Mouse (Mus musculus): ENCODE data around the gene Spag9. TPM values are rescaled to one million over a fixed set of nuclear protein-coding genes. Genes with fewer than 3 reads are reported as not detected.

The Spag9 gene
- total and polyA plus RNA-seq, 3 experiments = 23.9 to 155 (median 131) TPM

DNA sequence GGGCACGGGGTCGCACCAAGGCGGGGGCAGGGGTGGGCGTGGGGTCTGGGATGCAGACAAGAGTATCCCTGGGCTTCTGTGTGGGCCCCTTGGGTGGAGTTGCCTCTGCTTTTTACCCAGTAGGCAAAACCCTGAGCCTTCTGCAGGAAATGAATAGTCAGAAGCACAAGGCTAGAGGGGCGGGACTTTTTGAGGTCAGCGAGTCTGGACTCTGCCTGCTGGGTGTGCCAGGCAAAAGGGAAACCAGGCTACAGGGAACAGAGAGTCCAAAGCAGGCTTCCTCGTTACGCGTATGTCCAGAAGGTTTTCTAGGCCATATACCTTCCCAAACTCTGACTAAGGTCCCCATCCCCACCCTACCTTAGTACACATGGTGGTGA lies 165.4 kb downstream of the Spag9 start:
- Histone ChIP-seq H3K27me3 (ENCODE audit: control insufficient read depth, insufficient read depth, low read length) (no peaks in the 10 kb centered on the region), H3K79me2 (replicated peaks; ENCODE audit: control insufficient read depth, insufficient read depth, low read length) (no peaks in the 10 kb centered on the region), H3K4me1 (ENCODE audit: control insufficient read depth, insufficient read depth, low read length) (peaks cover 16% of the 10 kb centered on the region), H3K4me3 (no peak overlapping the region), H3K9ac (ENCODE audit: low read depth, low read length) (peak overlapping the region; percentile 58), H3K36me3 (ENCODE audit: control insufficient read depth, insufficient read depth, low read length) (no peaks in the 10 kb centered on the region), H3K27ac (peak overlapping the region; percentile 58)
- TF ChIP-seq EP300 (IDR thresholded peaks at IDR 0.05; ENCODE audit: insufficient read depth, low read depth, low read length) = 0 out of 2 replicates have a peak, but pooled peaks have one; percentile 16
- peak; percentile 73 for TF ChIP-seq POLR2A (IDR thresholded peaks at IDR 0.05; ENCODE audit: insufficient read depth, low read depth, low read length)
- no peak for TF ChIP-seq CTCF (IDR thresholded peaks at IDR 0.05)
- DNase-seq = peak; percentile 49 to 71
- intact Hi-C loops (cut with DNase I) = loop anchor here (2.0 kb wide), 1 partner anchor 48 kb away; no protein-coding TSS in a partner anchor
- WGBS = 15% methylated on average over 9 of the region's 9 CpGs

DNA sequence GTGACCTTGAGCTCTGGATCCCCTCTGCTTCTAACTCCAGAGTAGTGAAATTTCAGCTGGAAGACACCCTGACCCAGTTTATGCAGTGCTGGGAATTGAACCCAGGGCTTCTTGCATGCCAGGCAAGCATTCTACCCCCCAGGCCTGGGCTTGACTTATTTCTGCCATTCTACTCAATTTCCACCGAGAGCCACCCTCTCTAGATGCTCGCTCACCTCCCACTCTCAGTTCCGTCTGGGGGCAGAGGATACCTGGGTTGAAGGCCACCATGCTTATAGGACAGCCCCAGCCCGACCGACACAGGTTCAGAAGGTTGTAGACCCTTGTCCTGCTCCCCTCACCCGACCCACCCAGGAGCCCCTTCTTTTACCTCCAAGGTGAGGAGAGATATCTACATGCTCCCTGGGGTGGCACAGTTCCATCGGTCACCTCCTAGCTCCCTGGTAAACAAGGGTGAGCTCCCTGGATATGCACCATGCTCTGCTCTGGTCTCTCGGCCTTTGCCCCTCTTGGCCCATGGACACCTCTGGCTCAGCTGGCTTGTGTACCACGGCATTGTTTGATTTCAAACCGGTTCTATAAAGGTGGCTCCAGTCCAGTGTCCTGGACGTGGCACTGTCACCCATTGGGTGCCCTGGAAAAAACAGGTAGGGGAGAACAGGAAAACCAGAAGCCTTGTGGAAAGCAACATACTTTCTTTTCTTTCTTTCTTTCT lies 166.1 kb downstream of the Spag9 start:
- intact Hi-C loops (cut with DNase I) = loop anchor here (2.0 kb wide), 1 partner anchor 47 kb away; no protein-coding TSS in a partner anchor
- DNase-seq = no peak
- no peak for TF ChIP-seq EP300 (IDR thresholded peaks at IDR 0.05; ENCODE audit: insufficient read depth, low read depth, low read length)
- TF ChIP-seq POLR2A (IDR thresholded peaks at IDR 0.05; ENCODE audit: insufficient read depth, low read depth, low read length) = no peak
- TF ChIP-seq CTCF (IDR thresholded peaks at IDR 0.05) = no peak
- H3K79me2 ChIP-seq (replicated peaks; ENCODE audit: control insufficient read depth, insufficient read depth, low read length) = no peaks in the 10 kb centered on the region
- peaks cover 16% of the 10 kb centered on the region for H3K4me1 ChIP-seq (ENCODE audit: control insufficient read depth, insufficient read depth, low read length)
- H3K36me3 ChIP-seq (ENCODE audit: control insufficient read depth, insufficient read depth, low read length) = no peaks in the 10 kb centered on the region
- H3K9ac ChIP-seq (ENCODE audit: low read depth, low read length) = no peak overlapping the region
- no peak overlapping the region for H3K4me3 ChIP-seq
- peak overlapping the region; percentile 58 for H3K27ac ChIP-seq
- H3K27me3 ChIP-seq (ENCODE audit: control insufficient read depth, insufficient read depth, low read length) = no peaks in the 10 kb centered on the region
- WGBS = 82% methylated on average over 11 of the region's 11 CpGs

DNA sequence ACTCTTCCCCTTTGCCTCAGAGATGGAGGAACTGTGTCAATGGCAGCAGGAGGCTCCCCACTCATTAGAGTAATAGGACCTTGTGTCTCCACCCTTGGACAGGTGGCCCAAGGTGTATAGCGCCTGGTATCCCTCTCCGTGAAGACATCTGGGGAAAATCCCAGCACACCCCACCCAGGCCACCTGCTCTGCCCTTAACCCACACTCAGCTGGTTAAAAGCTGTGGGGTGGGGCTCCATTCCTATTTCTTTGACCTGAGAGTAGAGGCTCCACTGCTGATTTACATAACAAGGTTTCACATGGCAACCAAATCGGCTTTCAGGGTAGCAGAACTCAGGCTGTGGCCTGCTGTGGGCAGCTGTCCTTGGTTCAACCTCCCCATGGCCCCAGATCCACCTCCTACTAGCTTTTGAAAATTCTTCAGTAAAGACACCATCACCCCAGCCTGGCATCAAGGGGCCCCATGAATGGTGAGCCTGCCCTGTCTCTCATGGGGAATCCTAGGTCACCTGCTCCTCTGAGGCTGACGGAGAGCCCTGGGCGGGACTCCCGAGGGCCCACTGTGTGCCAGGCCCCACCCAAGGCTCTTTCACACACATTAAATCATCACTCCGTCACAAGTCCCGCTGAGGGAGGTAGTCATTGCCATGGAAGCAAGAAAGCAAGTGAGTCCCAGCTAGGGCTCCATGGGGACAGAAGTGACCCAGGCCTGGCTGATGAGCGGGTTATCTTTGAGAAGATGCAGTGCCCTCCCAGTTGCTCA lies 167.3 kb downstream of the Spag9 start:
- intact Hi-C loops (cut with DNase I) = no loop called here
- H3K9ac ChIP-seq (ENCODE audit: low read depth, low read length) = no peak overlapping the region
- H3K36me3 ChIP-seq (ENCODE audit: control insufficient read depth, insufficient read depth, low read length) = no peaks in the 10 kb centered on the region
- H3K27me3 ChIP-seq (ENCODE audit: control insufficient read depth, insufficient read depth, low read length) = no peaks in the 10 kb centered on the region
- no peak for DNase-seq
- no peak for TF ChIP-seq POLR2A (IDR thresholded peaks at IDR 0.05; ENCODE audit: insufficient read depth, low read depth, low read length)
- no peak for TF ChIP-seq EP300 (IDR thresholded peaks at IDR 0.05; ENCODE audit: insufficient read depth, low read depth, low read length)
- no peak for TF ChIP-seq CTCF (IDR thresholded peaks at IDR 0.05)
- no peak overlapping the region for H3K27ac ChIP-seq
- 87% methylated on average over 9 of the region's 9 CpGs for WGBS
- H3K4me1 ChIP-seq (ENCODE audit: control insufficient read depth, insufficient read depth, low read length) = peaks cover 16% of the 10 kb centered on the region
- H3K4me3 ChIP-seq = no peak overlapping the region
- no peaks in the 10 kb centered on the region for H3K79me2 ChIP-seq (replicated peaks; ENCODE audit: control insufficient read depth, insufficient read depth, low read length)

DNA sequence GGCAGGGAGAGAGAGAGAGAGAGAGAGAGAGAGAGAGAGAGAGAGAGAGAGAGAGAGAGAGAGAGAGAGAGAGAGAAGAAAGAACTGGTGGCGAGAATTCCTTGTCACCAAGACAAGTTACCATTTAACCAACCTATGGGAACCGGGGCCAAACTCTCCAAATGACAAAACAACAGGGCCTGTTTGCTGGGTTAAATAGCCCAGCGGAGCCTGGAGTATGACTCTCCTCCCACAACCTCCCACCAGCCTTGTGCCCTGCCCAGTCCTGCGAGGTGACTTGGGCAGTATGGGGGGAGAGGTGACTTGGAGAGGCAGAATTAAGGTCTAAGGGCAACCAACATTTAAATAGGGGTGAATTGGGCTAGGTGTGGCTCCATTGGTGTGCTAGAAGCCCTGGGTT lies 169.9 kb downstream of the Spag9 start:
- H3K79me2 ChIP-seq (replicated peaks; ENCODE audit: control insufficient read depth, insufficient read depth, low read length) = no peaks in the 10 kb centered on the region
- intact Hi-C loops (cut with DNase I) = no loop called here
- no peak overlapping the region for H3K9ac ChIP-seq (ENCODE audit: low read depth, low read length)
- DNase-seq = no peak
- H3K4me3 ChIP-seq = no peak overlapping the region
- H3K36me3 ChIP-seq (ENCODE audit: control insufficient read depth, insufficient read depth, low read length) = no peaks in the 10 kb centered on the region
- H3K27ac ChIP-seq = no peak overlapping the region
- TF ChIP-seq CTCF (IDR thresholded peaks at IDR 0.05) = no peak
- no peak for TF ChIP-seq EP300 (IDR thresholded peaks at IDR 0.05; ENCODE audit: insufficient read depth, low read depth, low read length)
- TF ChIP-seq POLR2A (IDR thresholded peaks at IDR 0.05; ENCODE audit: insufficient read depth, low read depth, low read length) = no peak
- peaks cover 6% of the 10 kb centered on the region for H3K4me1 ChIP-seq (ENCODE audit: control insufficient read depth, insufficient read depth, low read length)
- no peaks in the 10 kb centered on the region for H3K27me3 ChIP-seq (ENCODE audit: control insufficient read depth, insufficient read depth, low read length)
- 83% methylated on average over 4 of the region's 4 CpGs for WGBS

DNA sequence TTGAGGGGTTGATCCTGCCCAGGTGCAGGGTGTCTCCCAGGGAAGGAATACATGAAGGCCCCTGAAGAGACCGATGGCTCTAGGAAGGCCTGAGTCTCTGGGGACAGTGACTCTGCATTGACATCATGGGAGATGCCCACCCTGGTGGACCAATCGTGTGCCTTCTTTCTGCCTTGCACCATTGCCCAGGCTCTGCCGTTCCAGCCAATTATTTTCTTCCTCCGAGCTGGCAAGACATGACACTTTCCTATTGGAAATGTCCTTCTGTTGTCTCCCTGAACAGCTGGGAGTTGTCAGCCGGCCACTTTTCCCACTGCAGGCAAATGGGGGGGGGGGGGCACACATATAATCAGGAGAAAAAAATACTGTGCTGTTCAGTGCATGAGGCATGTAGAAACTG lies 172.3 kb downstream of the Spag9 start:
- TF ChIP-seq POLR2A (IDR thresholded peaks at IDR 0.05; ENCODE audit: insufficient read depth, low read depth, low read length) (no peak), CTCF (IDR thresholded peaks at IDR 0.05) (no peak), EP300 (IDR thresholded peaks at IDR 0.05; ENCODE audit: insufficient read depth, low read depth, low read length) (no peak)
- no peaks in the 10 kb centered on the region for H3K27me3 ChIP-seq (ENCODE audit: control insufficient read depth, insufficient read depth, low read length)
- WGBS = 38% methylated on average over 5 of the region's 5 CpGs
- H3K79me2 ChIP-seq (replicated peaks; ENCODE audit: control insufficient read depth, insufficient read depth, low read length) = no peaks in the 10 kb centered on the region
- no peak overlapping the region for H3K4me3 ChIP-seq
- no peaks in the 10 kb centered on the region for H3K36me3 ChIP-seq (ENCODE audit: control insufficient read depth, insufficient read depth, low read length)
- DNase-seq = no peak
- intact Hi-C loops (cut with DNase I) = no loop called here
- no peak overlapping the region for H3K27ac ChIP-seq
- no peak overlapping the region for H3K9ac ChIP-seq (ENCODE audit: low read depth, low read length)
- no peaks in the 10 kb centered on the region for H3K4me1 ChIP-seq (ENCODE audit: control insufficient read depth, insufficient read depth, low read length)

DNA sequence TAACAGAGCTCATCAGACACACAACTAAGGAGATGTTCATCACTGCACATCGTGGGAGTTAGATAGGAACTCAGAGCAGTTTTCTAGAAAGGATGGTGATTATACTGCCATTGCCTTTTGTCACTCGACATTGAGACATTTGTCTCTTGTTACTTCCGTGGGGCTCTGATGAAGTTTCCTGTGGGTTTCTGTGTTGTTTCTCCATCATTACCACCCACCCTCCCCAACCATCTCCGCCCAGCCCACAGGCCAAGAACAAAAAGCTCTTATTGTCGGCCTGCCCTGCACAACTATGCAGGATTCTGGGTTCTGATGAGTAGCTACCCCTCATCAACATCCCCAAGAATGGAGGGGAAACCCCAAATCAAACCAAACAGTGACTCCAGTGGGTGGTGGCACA lies 173.7 kb downstream of the Spag9 start:
- intact Hi-C loops (cut with DNase I) = no loop called here
- no peak overlapping the region for H3K4me3 ChIP-seq
- no peak for DNase-seq
- no peak for TF ChIP-seq POLR2A (IDR thresholded peaks at IDR 0.05; ENCODE audit: insufficient read depth, low read depth, low read length)
- TF ChIP-seq CTCF (IDR thresholded peaks at IDR 0.05) = no peak
- TF ChIP-seq EP300 (IDR thresholded peaks at IDR 0.05; ENCODE audit: insufficient read depth, low read depth, low read length) = no peak
- no peaks in the 10 kb centered on the region for H3K79me2 ChIP-seq (replicated peaks; ENCODE audit: control insufficient read depth, insufficient read depth, low read length)
- no peak overlapping the region for H3K9ac ChIP-seq (ENCODE audit: low read depth, low read length)
- H3K27me3 ChIP-seq (ENCODE audit: control insufficient read depth, insufficient read depth, low read length) = no peaks in the 10 kb centered on the region
- 58% methylated on average over 5 of the region's 5 CpGs for WGBS
- no peaks in the 10 kb centered on the region for H3K4me1 ChIP-seq (ENCODE audit: control insufficient read depth, insufficient read depth, low read length)
- H3K27ac ChIP-seq = no peak overlapping the region
- no peaks in the 10 kb centered on the region for H3K36me3 ChIP-seq (ENCODE audit: control insufficient read depth, insufficient read depth, low read length)

All from heart, adult 2 months (tissue).